Mouse (Mus musculus): ENCODE measurements around the gene Dsel. TPM values are rescaled to one million over a fixed set of nuclear protein-coding genes. Genes with fewer than 3 reads are reported as not detected.

Dsel gene
- 8.4 and 8.8 TPM in 2 replicates for polyA plus RNA-seq (2015; fragmentation: Nextera tagmentation; extraction: Ambion mirVana)

- Histone ChIP-seq H3K27ac (peak within 1 kb of the TSS; percentile 92), H3K27me3 (no peaks in the 10 kb centered on the region), H3K36me3 (no peaks in the 10 kb centered on the region), H3K4me2 (peak within 1 kb of the TSS; percentile 91), H3K9ac (peak within 1 kb of the TSS; percentile 88), H3K9me3 (no peaks in the 10 kb centered on the region), H3K4me1 (replicated peaks) (peaks cover 13% of the 10 kb centered on the region; the same call in 1 of the 2 replicates), H3K4me3 (peak within 1 kb of the TSS; percentile 82)
- peak; percentile 98 for ATAC-seq (ENCODE audit: low FRiP score)
- under 1% methylated on average over 33 of the region's 33 CpGs for WGBS
Observed at GRCm38 (mm10) chr1:111864779-111865165, at the start of gene Dsel. Gene Dsel (minus strand): TSS chr1:111864918.

- H3K36me3 ChIP-seq = no peaks in the 10 kb centered on the region
- no peak overlapping the region for H3K4me2 ChIP-seq
- ATAC-seq (ENCODE audit: low FRiP score) = no peak
- H3K4me1 ChIP-seq (replicated peaks) = no peaks in the 10 kb centered on the region
- no peak overlapping the region for H3K4me3 ChIP-seq
- H3K27me3 ChIP-seq = no peaks in the 10 kb centered on the region
- H3K27ac ChIP-seq = no peak overlapping the region
- WGBS = 40% methylated on average over 1 of the region's 1 CpGs
- no peak overlapping the region for H3K9ac ChIP-seq
- H3K9me3 ChIP-seq = no peaks in the 10 kb centered on the region
Observed at GRCm38 (mm10) chr1:111911424-111911823, 46.7 kb upstream of the Dsel start.

GRCm38 (mm10) chr1:111883336-111883735 lies 18.6 kb upstream of the Dsel start:
- H3K9me3 ChIP-seq = no peaks in the 10 kb centered on the region
- no peaks in the 10 kb centered on the region for H3K4me1 ChIP-seq (replicated peaks)
- H3K9ac ChIP-seq = no peak overlapping the region
- WGBS = 89% methylated on average over 3 of the region's 3 CpGs
- no peaks in the 10 kb centered on the region for H3K27me3 ChIP-seq
- no peak overlapping the region for H3K4me3 ChIP-seq
- no peak for ATAC-seq (ENCODE audit: low FRiP score)
- no peak overlapping the region for H3K4me2 ChIP-seq
- no peaks in the 10 kb centered on the region for H3K36me3 ChIP-seq
- no peak overlapping the region for H3K27ac ChIP-seq

- no peak for ATAC-seq (ENCODE audit: low FRiP score)
- Histone ChIP-seq H3K9ac (no peak overlapping the region), H3K9me3 (no peaks in the 10 kb centered on the region), H3K4me3 (no peak overlapping the region), H3K4me2 (no peak overlapping the region), H3K36me3 (no peaks in the 10 kb centered on the region), H3K4me1 (replicated peaks) (no peaks in the 10 kb centered on the region), H3K27ac (no peak overlapping the region), H3K27me3 (no peaks in the 10 kb centered on the region)
Observed at GRCm38 (mm10) chr1:111875784-111876183, 11.1 kb upstream of the Dsel start.

- no peak for ATAC-seq (ENCODE audit: low FRiP score)
- Histone ChIP-seq H3K4me1 (replicated peaks) (no peaks in the 10 kb centered on the region), H3K4me3 (no peak overlapping the region), H3K36me3 (no peaks in the 10 kb centered on the region), H3K9ac (no peak overlapping the region), H3K4me2 (no peak overlapping the region), H3K27ac (no peak overlapping the region), H3K27me3 (no peaks in the 10 kb centered on the region), H3K9me3 (no peaks in the 10 kb centered on the region)
Observed at GRCm38 (mm10) chr1:111873196-111873595, 8.5 kb upstream of the Dsel start.

- Histone ChIP-seq H3K27me3 (no peaks in the 10 kb centered on the region), H3K27ac (no peak overlapping the region)
- 70% methylated on average over 2 of the region's 2 CpGs for whole genome bisulfite sequencing
Observed at GRCm38 (mm10) chr1:111865467-111865866, 749 bp upstream of the Dsel start.

GRCm38 (mm10) chr1:111864063-111864778 lies 497 bp downstream of the Dsel start:
- ATAC-seq (ENCODE audit: low FRiP score) = peak; percentile 93
- WGBS = under 1% methylated on average over 41 of the region's 41 CpGs
- H3K9ac ChIP-seq = peak overlapping the region; percentile 88

More at GRCm38 (mm10) chr1:111865467-111865866, 749 bp upstream of the Dsel start:
- Histone ChIP-seq H3K9ac (no peak overlapping the region), H3K36me3 (no peaks in the 10 kb centered on the region), H3K4me1 (replicated peaks) (peaks cover 13% of the 10 kb centered on the region; the same call in 1 of the 2 replicates), H3K4me3 (0 out of 2 replicates have a peak overlapping the region, but pooled peaks have one; percentile 82), H3K9me3 (no peaks in the 10 kb centered on the region), H3K4me2 (peak overlapping the region; percentile 91; the same call in 1 of the 2 replicates)
- ATAC-seq (ENCODE audit: low FRiP score) = no peak

GRCm38 (mm10) chr1:111857852-111858251 lies 6.9 kb downstream of the Dsel start:
- Histone ChIP-seq H3K9ac (no peak overlapping the region), H3K4me3 (no peak overlapping the region), H3K36me3 (no peaks in the 10 kb centered on the region), H3K4me1 (replicated peaks) (0 out of 2 replicates have a peak, but pooled peaks cover 6% of the 10 kb centered on the region), H3K27ac (no peak overlapping the region), H3K9me3 (no peaks in the 10 kb centered on the region), H3K27me3 (no peaks in the 10 kb centered on the region), H3K4me2 (no peak overlapping the region)
- ATAC-seq (ENCODE audit: low FRiP score) = no peak
- WGBS = 88% methylated on average over 1 of the region's 1 CpGs

More at GRCm38 (mm10) chr1:111864063-111864778, 497 bp downstream of the Dsel start:
- H3K27me3 ChIP-seq = no peaks in the 10 kb centered on the region
- H3K9me3 ChIP-seq = no peaks in the 10 kb centered on the region
- H3K4me3 ChIP-seq = peak overlapping the region; percentile 82
- H3K36me3 ChIP-seq = no peaks in the 10 kb centered on the region
- peak overlapping the region; percentile 91 for H3K4me2 ChIP-seq
- peak overlapping the region; percentile 92 for H3K27ac ChIP-seq
- H3K4me1 ChIP-seq (replicated peaks) = peaks cover 13% of the 10 kb centered on the region; the same call in 1 of the 2 replicates

GRCm38 (mm10) chr1:111852439-111852838 lies 12.3 kb downstream of the Dsel start:
- no peak overlapping the region for H3K27ac ChIP-seq
- H3K4me1 ChIP-seq (replicated peaks) = no peaks in the 10 kb centered on the region
- no peak overlapping the region for H3K4me3 ChIP-seq
- 92% methylated on average over 8 of the region's 8 CpGs for WGBS
- no peak overlapping the region for H3K4me2 ChIP-seq
- no peaks in the 10 kb centered on the region for H3K36me3 ChIP-seq
- no peak for ATAC-seq (ENCODE audit: low FRiP score)
- no peaks in the 10 kb centered on the region for H3K27me3 ChIP-seq
- H3K9ac ChIP-seq = no peak overlapping the region
- no peaks in the 10 kb centered on the region for H3K9me3 ChIP-seq

- no peaks in the 10 kb centered on the region for H3K36me3 ChIP-seq
- no peaks in the 10 kb centered on the region for H3K27me3 ChIP-seq
- 75% methylated on average over 2 of the region's 2 CpGs for WGBS
- no peak for ATAC-seq (ENCODE audit: low FRiP score)
- no peak overlapping the region for H3K4me2 ChIP-seq
- H3K9ac ChIP-seq = no peak overlapping the region
- H3K4me3 ChIP-seq = no peak overlapping the region
- no peaks in the 10 kb centered on the region for H3K4me1 ChIP-seq (replicated peaks)
- no peaks in the 10 kb centered on the region for H3K9me3 ChIP-seq
- H3K27ac ChIP-seq = no peak overlapping the region
Observed at GRCm38 (mm10) chr1:111833583-111834225, 31.0 kb downstream of the Dsel start.

All from hindbrain, embryonic 13.5 days (tissue).